Mouse (Mus musculus) liver, adult 2 months (tissue): ENCODE results near the gene Smoc2.

ENCODE experiments used
- CTCF ChIP-seq: fragments of 200-500 bp; IDR thresholded peaks from 2 replicates; pipeline ENCODE4 v1.5.1; 2011; ENCODE audit warnings: low read depth, low read length, control low read depth
- POLR2A ChIP-seq: fragments of 200-500 bp; IDR thresholded peaks from 2 replicates; pipeline ENCODE4 v1.6.1; 2011; ENCODE audit warnings: low read length, control low read depth; ENCODE audit not compliant: insufficient read depth; ENCODE audit errors: extremely low read depth

- TF ChIP-seq CTCF (no peak), POLR2A (no peak)
Measured at GRCm38 (mm10) chr17:14340736-14341135, 61.4 kb downstream of the Smoc2 start.
